Mouse (Mus musculus) cerebellum, postnatal 14 days (tissue): ENCODE results near the gene Slc2a8.
"Not testable (repeated sequence)": the region's sequence is repeated elsewhere in the genome, so short reads cannot be mapped to it uniquely, and the experiment has no call there.

ENCODE experiments used
- DNase-seq, 2 experiments: peaks; one replicate each; pipeline ENCODE4 v3.0.0; 2021; ENCODE audit warnings: mixed read lengths in 2 of 2

Slc2a8 gene

DNA sequence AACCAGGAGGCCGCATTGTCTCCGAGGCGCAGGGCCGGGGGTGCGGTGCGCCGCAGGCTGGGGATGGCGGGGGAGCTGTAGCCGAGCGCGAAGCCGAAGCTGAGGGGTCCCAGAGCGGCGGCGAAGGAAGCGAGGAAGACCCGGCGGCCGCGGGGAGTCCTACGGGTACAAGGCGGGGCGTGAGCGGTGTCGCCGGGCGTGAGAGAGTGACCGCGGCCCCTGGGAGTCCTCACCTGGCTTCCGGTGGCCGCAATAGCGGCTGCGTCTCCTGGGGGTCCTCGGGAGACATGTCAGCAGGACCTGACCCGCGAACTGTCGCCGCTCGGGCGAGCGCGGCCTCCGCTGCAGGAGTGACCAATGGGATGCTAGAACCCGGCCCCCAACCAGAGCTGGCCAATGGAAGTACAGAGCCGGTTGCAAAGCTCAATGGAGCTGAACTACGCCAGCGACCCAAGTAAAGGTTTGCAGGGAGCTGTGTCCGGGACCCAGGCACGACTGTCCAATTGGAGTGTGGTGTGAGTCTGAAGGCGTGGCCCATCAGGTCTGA lies at the start of gene Slc2a8:
TSS of gene Slc2a8 (minus strand) at position 359 of the 547 bp plus-strand sequence.
- peak; percentile 91 to 94 for DNase-seq

- no peak for DNase-seq
Measured at GRCm38 (mm10) chr2:33025040-33025439, 43.2 kb upstream of the Slc2a8 start.

GRCm38 (mm10) chr2:33024564-33024963 lies 42.7 kb upstream of the Slc2a8 start:
- DNase-seq, result peak; percentile 77 to 79

- DNase-seq, result no peak
Measured at GRCm38 (mm10) chr2:33022846-33023245, 41.0 kb upstream of the Slc2a8 start.

GRCm38 (mm10) chr2:33018026-33018425 lies 36.1 kb upstream of the Slc2a8 start:
- DNase-seq, result no peak

GRCm38 (mm10) chr2:33017191-33017590 lies 35.3 kb upstream of the Slc2a8 start:
- no peak for DNase-seq

GRCm38 (mm10) chr2:33014877-33015276 lies 33.0 kb upstream of the Slc2a8 start:
- peak; percentile 84 to 93 for DNase-seq

DNA sequence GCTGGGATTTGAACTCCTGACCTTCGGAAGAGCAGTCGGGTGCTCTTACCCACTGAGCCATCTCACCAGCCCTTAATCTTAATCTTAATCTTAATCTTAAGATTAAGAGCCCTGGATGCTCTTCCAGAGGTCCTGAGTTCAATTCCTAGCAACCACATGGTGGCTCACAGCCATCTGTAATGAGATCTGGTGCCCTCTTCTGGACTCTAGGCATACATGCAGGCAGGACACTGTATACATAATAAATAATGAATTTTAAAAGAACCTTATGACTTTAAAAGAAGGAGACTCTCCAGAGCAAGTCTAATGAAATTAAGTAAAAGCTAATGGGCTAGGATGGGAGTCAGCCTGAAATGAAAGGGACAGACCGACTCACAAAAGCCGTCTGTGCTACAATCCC lies 27.2 kb upstream of the Slc2a8 start:
- not testable (repeated sequence) for DNase-seq

- DNase-seq, result peak; percentile 83 to 89
Measured at GRCm38 (mm10) chr2:33005041-33005440, 23.2 kb upstream of the Slc2a8 start.

DNA sequence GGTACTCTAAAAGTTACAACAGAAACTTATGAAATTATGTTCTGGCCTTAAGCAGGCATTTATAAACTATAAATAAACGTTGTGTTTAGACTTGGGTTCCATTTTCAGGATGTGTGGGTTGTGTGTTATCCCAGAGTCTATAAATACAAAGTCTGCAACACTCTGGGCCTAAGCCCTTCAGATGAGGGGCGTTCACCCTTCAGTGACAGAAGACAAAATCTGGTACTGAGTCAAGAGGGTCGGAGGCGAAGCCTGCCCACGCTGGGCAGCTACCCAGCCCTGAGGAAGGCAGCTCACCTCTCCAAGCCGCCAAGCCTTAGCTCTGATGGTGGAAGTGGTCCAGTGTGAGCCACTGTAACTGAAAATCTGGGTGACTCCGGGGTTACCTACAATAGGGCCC lies 20.3 kb upstream of the Slc2a8 start:
- DNase-seq, result no peak

- no peak for DNase-seq
Measured at GRCm38 (mm10) chr2:32999752-33000151, 17.9 kb upstream of the Slc2a8 start.

- no peak for DNase-seq
Measured at GRCm38 (mm10) chr2:32997792-32998191, 15.9 kb upstream of the Slc2a8 start.

GRCm38 (mm10) chr2:32997081-32997480 lies 15.2 kb upstream of the Slc2a8 start:
- DNase-seq, result peak; percentile 78 to 82

DNA sequence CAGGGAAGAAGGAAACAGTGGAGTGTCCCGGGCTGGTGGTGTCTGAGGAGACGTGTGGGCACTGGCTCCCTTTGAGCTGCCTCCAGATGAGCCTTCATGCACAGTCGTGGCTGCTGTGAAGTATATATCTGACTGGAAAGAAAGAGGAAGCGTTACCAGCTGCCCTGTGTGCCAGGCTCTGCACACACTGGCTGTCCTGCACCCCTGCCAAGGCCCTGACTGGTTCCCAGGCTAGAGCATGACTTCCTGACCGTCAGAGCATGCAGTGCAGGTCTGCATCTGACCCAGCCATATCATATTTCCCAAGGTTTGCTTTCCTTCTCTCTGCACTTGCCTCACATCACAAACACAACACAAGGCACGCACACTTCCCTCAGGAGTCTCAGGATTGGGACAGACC lies 10.2 kb upstream of the Slc2a8 start:
- no peak for DNase-seq

- DNase-seq, result no peak
Measured at GRCm38 (mm10) chr2:32990167-32990832, 8.4 kb upstream of the Slc2a8 start.

DNA sequence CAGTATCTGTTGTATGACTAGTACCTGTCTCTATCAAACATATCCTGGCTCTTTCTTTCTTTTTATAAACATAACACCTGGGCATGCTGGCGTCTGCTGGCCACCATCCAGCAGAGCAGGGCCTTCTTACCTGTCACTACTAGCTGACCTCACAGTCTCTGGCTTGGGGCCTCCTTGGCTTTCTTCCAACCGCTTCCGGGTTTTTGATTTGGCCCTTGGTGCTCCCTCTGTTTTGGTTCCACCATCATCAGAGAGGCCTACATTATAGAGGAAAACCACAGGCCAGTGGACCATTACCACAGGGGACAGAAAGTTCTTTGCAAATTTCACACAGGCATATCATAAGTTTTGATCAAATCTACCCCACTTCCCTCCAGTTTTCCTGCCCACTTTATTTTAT lies 7.5 kb upstream of the Slc2a8 start:
- DNase-seq, result peak; percentile 56 to 72

DNA sequence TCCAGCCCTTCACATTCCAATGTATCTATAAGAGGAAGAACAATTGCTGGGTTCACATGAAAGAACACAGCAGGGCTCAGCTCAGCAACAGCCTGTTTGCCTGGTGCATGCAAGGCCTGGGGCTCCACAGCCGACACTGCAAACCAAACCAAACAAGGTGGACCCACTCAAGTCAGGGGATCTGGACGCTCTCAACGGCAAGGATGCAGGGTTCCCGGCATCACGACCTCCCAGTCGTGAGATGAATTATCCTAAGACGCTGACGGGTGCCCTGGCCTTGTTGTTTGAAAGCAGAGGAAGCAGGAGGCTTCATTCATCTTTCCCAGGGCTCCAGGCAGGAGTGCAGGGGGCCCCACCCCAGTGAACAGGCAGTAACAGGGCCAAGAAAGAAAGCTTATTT lies 4.0 kb upstream of the Slc2a8 start:
- no peak for DNase-seq

DNA sequence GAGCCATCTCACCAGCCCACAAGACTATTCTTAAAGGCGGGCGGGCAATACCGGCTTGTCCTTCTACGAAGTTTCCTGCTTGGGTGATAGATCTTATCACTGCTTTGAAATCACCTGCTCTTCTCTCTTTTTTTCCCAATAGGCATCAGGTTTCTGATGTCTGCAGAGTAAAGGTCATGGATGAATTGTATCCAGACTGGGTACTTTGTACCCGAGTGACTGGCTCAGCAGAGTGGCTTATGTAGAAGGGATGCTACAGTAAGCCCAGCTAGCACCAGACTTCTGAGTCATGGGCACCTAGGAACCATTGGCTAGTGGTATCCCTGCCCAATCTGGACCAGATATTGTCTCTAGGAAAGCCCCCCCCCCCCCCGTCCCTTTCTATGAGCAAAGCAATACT lies 1.7 kb upstream of the Slc2a8 start:
- DNase-seq, result no peak

DNA sequence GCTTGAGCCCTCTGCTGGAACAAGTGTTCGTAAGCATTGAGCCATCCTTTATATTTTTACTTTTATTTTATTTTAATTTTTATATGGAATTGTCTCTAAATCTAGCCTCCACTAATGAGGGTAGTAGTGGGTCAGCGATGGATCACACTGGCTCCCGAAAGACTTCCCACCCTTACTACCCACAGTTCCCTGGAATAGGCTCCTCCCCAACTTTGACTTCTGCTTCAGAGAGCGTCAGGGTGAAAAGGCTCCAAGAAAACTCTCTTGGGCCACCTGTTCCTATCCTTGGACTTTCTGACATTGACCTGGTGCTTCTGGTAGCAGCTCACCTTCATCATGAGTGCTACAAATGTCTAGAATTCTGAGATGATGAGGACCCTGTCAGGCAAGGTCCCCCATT lies 817 bp upstream of the Slc2a8 start:
- DNase-seq, result no peak

DNA sequence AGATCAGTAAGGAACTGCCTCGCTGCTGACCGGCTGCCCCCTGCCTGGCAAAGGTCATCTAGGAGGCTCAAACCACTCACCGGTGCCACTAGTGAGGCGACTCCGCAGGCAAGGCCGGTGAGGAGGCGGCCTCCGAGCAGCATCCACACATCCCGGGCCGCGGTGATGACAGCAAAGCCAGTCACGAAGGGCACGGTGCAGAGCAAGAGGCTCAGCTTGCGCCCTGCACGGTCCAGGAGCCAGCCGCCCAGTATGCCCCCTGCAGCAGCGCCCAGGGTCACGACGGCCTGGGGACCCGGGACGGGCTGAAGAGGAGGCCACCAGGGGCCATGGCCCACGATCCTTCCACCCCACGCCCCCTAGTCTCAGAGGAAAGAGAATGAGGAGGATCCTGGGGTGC lies 602 bp downstream of the Slc2a8 start:
- DNase-seq, result peak; percentile 42 to 50

DNA sequence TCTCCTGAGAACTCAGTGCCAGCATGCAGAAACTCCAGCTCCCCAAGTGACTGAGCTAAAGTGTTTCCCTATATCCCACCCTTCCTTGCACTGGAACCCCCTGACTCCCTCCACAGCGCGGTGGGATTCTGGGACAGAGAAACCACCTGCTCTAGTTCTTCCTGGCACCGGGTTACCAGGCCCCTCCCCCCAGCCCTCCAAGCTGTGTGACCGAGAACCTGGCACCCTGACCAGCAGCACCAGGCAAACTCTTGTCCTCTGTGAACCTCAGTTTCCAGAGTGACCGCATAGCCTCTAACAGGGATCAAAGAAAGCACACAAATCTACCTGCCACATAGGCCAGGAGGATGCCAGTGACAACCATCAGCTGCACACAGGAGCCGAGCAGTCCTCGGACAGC lies 2.2 kb downstream of the Slc2a8 start:
- no peak for DNase-seq

GRCm38 (mm10) chr2:32978675-32979074 lies 3.2 kb downstream of the Slc2a8 start:
- no peak for DNase-seq

DNA sequence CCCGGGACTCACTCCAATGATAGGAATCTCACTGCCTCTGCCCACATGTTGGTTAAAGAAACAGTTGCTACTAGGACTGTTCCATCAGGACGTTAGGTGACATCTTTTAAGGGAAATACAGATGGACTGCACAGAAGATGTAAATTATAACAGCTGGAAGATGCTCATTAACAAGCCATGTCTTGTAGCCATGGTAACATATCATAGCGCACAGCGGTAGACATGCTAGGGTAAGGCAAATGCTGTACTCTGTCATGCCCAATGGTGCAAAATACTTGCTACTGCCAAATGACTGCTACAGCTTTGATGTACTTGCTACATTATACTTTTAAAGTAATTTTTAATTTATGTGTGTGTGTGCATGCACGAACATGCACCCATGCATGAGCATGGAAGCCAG lies 4.8 kb downstream of the Slc2a8 start:
- DNase-seq, result no peak

GRCm38 (mm10) chr2:32974216-32974615 lies 7.7 kb downstream of the Slc2a8 start:
- DNase-seq, result peak in 1 of 2 experiments; percentile 59

DNA sequence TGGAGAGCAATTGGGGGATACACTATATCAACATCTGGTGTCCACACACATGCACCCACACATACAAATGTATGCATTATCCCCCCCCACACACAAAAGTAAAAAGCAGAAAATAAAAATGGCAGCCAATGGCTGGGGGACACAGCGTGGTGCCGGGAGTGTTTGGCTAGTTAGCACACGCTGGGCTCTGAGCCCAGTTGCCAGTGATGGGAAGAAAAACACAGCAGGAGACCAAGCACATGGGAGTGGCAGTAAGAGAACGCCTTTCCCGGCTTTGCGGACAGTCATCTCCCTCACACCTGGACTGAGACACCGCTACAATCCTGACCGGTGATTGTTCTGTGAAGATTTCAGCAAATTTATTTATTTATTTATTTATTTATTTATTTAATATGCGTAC lies 10.6 kb downstream of the Slc2a8 start:
- DNase-seq, result peak; percentile 81 to 83
